Mouse (Mus musculus) MEL (cell line): ENCODE data around the gene Clip3.

Experiments used
- CTCF ChIP-seq, 3 experiments: IDR thresholded peaks in 2 of 3; conservative IDR thresholded peaks in 1 of 3; 2 replicates each; pipeline ENCODE4 v1.5.1; 2011 to 2012; ENCODE audit warnings: low read length in 3 of 3, low read depth in 2 of 3, mild to moderate bottlenecking in 2 of 3, improper control_type of control experiment in 1 of 3, inconsistent platforms in 1 of 3, mixed read lengths in 1 of 3, moderate library complexity in 1 of 3; ENCODE audit not compliant: control insufficient read depth in 1 of 3, insufficient read depth in 1 of 3, poor library complexity in 1 of 3, severe bottlenecking in 1 of 3
- GABPA ChIP-seq: IDR thresholded peaks from 2 replicates; pipeline ENCODE4 v1.6.1; 2012; ENCODE audit warnings: low read depth, mild to moderate bottlenecking, inconsistent platforms, low read length, improper control_type of control experiment, moderate library complexity
- JUND ChIP-seq: IDR thresholded peaks from 2 replicates; pipeline ENCODE4 v1.6.1; 2011; ENCODE audit warnings: low read depth, mild to moderate bottlenecking, improper control_type of control experiment, low read length
- KAT2A ChIP-seq: conservative IDR thresholded peaks from 2 replicates; pipeline ENCODE4 v1.6.1; 2012; ENCODE audit warnings: low read depth, low read length, improper control_type of control experiment, inconsistent platforms
- MAFK ChIP-seq: IDR thresholded peaks from 2 replicates; pipeline ENCODE4 v1.6.1; 2011; ENCODE audit warnings: low read depth, mild to moderate bottlenecking, low read length, improper control_type of control experiment, borderline replicate concordance
- MEF2A ChIP-seq: IDR thresholded peaks from 2 replicates; pipeline ENCODE4 v1.6.1; 2014; ENCODE audit warnings: low read depth, mild to moderate bottlenecking, inconsistent platforms, low read length, improper control_type of control experiment; ENCODE audit not compliant: poor library complexity, insufficient replicate concordance, severe bottlenecking; ENCODE audit errors: extremely low read depth
- MYC ChIP-seq: IDR thresholded peaks from 2 replicates; pipeline ENCODE4 v1.6.1; 2011; ENCODE audit warnings: low read depth, mild to moderate bottlenecking, low read length, improper control_type of control experiment, moderate library complexity
- POLR2A ChIP-seq, 2 experiments: IDR thresholded peaks; 2 replicates each; pipeline ENCODE4 v1.6.1; 2011 to 2012; ENCODE audit warnings: low read length in 2 of 2, mild to moderate bottlenecking in 2 of 2, control low read depth in 1 of 2, improper control_type of control experiment in 1 of 2, low read depth in 1 of 2, moderate library complexity in 1 of 2; ENCODE audit not compliant: control insufficient read depth in 1 of 2, insufficient read depth in 1 of 2, poor library complexity in 1 of 2
- SMC3 ChIP-seq: IDR thresholded peaks from 2 replicates; pipeline ENCODE4 v1.6.1; 2011; ENCODE audit warnings: low read depth, low read length, improper control_type of control experiment
- TCF12 ChIP-seq: IDR thresholded peaks from 2 replicates; pipeline ENCODE4 v1.6.1; 2014; ENCODE audit warnings: low read depth, mild to moderate bottlenecking, inconsistent platforms, low read length, improper control_type of control experiment, moderate library complexity
- USF1 ChIP-seq: IDR thresholded peaks from 2 replicates; pipeline ENCODE4 v1.6.1; 2014; ENCODE audit warnings: low read depth, mild to moderate bottlenecking, inconsistent platforms, low read length, improper control_type of control experiment, moderate library complexity
- ZKSCAN1 ChIP-seq: IDR thresholded peaks from 2 replicates; pipeline ENCODE4 v1.6.1; 2012; ENCODE audit warnings: low read depth, mild to moderate bottlenecking, inconsistent platforms, low read length, improper control_type of control experiment, moderate library complexity
- ZMIZ1 ChIP-seq: IDR thresholded peaks from 2 replicates; pipeline ENCODE4 v1.6.1; 2012; ENCODE audit warnings: low read depth, mild to moderate bottlenecking, inconsistent platforms, low read length, improper control_type of control experiment, moderate library complexity

DNA sequence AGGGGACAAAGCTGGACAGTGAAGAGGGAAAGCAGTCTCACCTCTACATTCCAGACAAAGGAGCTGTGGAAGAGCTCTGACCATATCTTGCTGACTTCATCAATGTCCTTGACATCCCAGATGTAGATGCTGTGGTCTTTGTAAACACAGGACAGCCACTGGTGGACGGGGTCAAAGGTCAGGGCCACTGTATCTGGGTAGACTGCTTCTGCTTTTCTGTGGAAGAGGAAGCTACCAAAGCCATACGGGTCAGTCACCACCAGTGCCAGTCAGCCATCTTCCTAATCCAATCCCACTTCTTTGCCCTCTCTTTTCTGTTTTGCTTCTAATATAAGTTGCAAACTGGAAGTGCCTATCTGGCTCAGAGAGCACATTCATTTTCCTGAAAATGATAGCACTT, 26.5 kb upstream of the Clip3 start:
- no peak for TF ChIP-seq GABPA
- TF ChIP-seq ZMIZ1 = no peak
- no peak for TF ChIP-seq ZKSCAN1
- TF ChIP-seq MYC = no peak
- TF ChIP-seq CTCF (IDR thresholded peaks at IDR 0.05 in 2 of 3, conservative IDR thresholded peaks at IDR 0.05 in 1 of 3; ENCODE audit: control insufficient read depth in 1 of 3, insufficient read depth in 1 of 3, low read depth in 2 of 3, low read length in 3 of 3, poor library complexity in 1 of 3, severe bottlenecking in 1 of 3) = no peak
- no peak for TF ChIP-seq POLR2A (IDR thresholded peaks at IDR 0.05; ENCODE audit: control insufficient read depth in 1 of 2, insufficient read depth in 1 of 2, low read depth in 1 of 2, low read length in 2 of 2, poor library complexity in 1 of 2)
- no peak for TF ChIP-seq JUND
- no peak for TF ChIP-seq KAT2A
- no peak for TF ChIP-seq TCF12
- no peak for TF ChIP-seq MAFK
- TF ChIP-seq SMC3 = no peak
- TF ChIP-seq MEF2A = no peak
- TF ChIP-seq USF1 = no peak
